Mouse (Mus musculus) forebrain, embryonic 15.5 days (tissue): ENCODE results near the gene 1700016C15Rik. TPM values are rescaled to one million over a fixed set of nuclear protein-coding genes. Genes with fewer than 3 reads are reported as not detected.
A peak's percentile ranks its signal among the peaks of the same experiment; 100 is the strongest.

Experiments used
- ATAC-seq: fragments of 200-750 bp; cut with Nextera tagmentation; replicated peaks from 2 replicates; pipeline ENCODE4 v1.8.0; 2017; ENCODE audit warnings: mild to moderate bottlenecking, moderate TSS enrichment, moderate library complexity
- H3K27ac ChIP-seq: fragments of 300-500 bp; sonication (generic); replicated peaks from 2 replicates; pipeline ENCODE4 v1.5.1; 2015; ENCODE audit warnings: mild to moderate bottlenecking, inconsistent platforms
- H3K27me3 ChIP-seq: fragments of 300-500 bp; sonication (generic); 2 replicates; pipeline ENCODE4 v1.6.1; 2015; ENCODE audit warnings: inconsistent platforms
- H3K36me3 ChIP-seq: fragments of 300-500 bp; sonication (generic); 2 replicates; pipeline ENCODE4 v1.6.1; 2015; ENCODE audit warnings: mild to moderate bottlenecking, inconsistent platforms
- H3K4me1 ChIP-seq: fragments of 300-500 bp; sonication (generic); 2 replicates; pipeline ENCODE4 v1.6.1; 2015; ENCODE audit warnings: inconsistent platforms
- H3K4me2 ChIP-seq: fragments of 300-500 bp; sonication (generic); replicated peaks from 2 replicates; pipeline ENCODE4 v1.6.1; 2015; ENCODE audit warnings: mild to moderate bottlenecking, inconsistent platforms
- H3K4me3 ChIP-seq: fragments of 300-500 bp; sonication (generic); 2 replicates; pipeline ENCODE4 v1.5.1; 2015; ENCODE audit warnings: mild to moderate bottlenecking, inconsistent platforms
- H3K9ac ChIP-seq: fragments of 300-500 bp; sonication (generic); replicated peaks from 2 replicates; pipeline ENCODE4 v1.6.1; 2015; ENCODE audit warnings: mild to moderate bottlenecking, inconsistent platforms
- H3K9me3 ChIP-seq: fragments of 300-500 bp; sonication (generic); 2 replicates; pipeline ENCODE4 v1.6.1; 2016; ENCODE audit warnings: inconsistent platforms
- WGBS: fragments of 180-500 bp; shearing (Covaris S2); methylation state at CpG from one replicate; pipeline ENCODE4 v1.1.7; 2015; ENCODE audit warnings: mixed read lengths; 5-methylcytosine and 5-hydroxymethylcytosine counted together
- polyA plus RNA-seq: library from polyadenylated mRNA; unstranded; fragments of >200 nt; fragmentation: Nextera tagmentation; extraction: Ambion mirVana; gene quantifications from 2 replicates; pipeline ENCODE4 v1.2.1, GENCODE M21; 2015

The 1700016C15Rik gene
- polyA plus RNA-seq, 1 experiment from 2014 or later = not detected

DNA sequence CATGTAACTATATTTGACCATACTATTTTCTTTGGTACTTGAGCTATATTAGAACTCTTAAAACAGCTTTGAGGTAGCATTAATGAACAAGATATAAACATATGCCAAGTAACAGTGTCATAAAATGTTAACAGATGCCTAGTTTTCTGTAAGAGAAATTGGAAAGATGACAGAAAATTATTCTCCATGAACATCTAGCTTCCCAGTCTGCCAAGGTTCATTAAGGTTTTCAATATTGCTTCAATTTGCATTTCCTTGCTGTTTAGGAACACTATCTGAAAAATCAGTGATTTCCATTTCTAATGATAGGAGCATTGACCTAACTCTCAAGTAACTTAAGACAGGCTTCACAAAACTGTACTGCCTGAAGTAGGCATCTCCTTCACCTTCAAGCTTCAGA lies 39.3 kb downstream of the 1700016C15Rik start:
- ATAC-seq = no peak
- Histone ChIP-seq H3K27ac (peak overlapping the region; percentile 8; the same call in 1 of the 2 replicates), H3K4me2 (no peak overlapping the region), H3K4me3 (no peak overlapping the region), H3K9ac (no peak overlapping the region), H3K4me1 (no peaks in the 10 kb centered on the region), H3K9me3 (no peaks in the 10 kb centered on the region), H3K27me3 (no peaks in the 10 kb centered on the region), H3K36me3 (peaks cover 32% of the 10 kb centered on the region)

DNA sequence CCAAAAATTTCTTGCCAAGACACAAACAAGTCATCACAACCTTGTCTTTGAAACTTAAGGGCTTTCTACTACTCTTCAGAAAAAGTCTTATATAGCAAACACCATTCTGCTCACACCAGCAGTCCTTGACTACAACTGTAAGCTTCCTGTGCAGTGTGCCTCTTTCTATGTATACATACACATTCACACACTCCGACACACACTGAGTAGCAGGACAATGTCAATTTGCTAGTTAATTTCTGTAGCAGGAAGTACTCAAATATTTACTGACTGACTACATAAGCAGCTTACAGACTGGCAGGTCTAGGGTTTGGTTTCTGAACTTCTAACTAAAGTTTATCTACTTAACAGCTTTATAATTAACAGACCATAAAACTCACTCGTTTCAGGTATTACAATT lies 47.8 kb downstream of the 1700016C15Rik start:
- no peak for ATAC-seq
- Histone ChIP-seq H3K4me1 (no peaks in the 10 kb centered on the region), H3K9ac (no peak overlapping the region), H3K27ac (no peak overlapping the region), H3K36me3 (peaks cover 31% of the 10 kb centered on the region), H3K4me3 (no peak overlapping the region), H3K27me3 (no peaks in the 10 kb centered on the region), H3K4me2 (no peak overlapping the region), H3K9me3 (no peaks in the 10 kb centered on the region)
- 96% methylated on average over 2 of the region's 2 CpGs for WGBS

DNA sequence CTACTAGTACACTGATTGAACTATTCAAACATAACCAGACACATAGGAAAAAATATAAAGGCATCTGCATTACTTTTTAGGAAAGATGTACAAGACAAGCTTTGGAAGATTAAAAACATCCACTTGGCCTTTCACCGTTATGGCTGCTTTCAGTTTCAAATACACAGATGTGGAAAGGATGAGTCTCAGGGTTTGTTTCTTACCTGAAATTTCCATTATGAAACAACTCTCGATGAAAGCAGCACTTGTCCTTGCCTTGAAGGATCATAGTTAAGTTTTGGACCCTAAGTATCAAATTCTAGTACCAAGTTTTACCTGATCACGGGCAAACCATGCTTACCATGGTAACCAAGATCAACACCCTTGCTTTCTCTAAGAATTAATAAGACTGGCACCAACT lies 63.2 kb downstream of the 1700016C15Rik start:
- Histone ChIP-seq H3K9me3 (no peaks in the 10 kb centered on the region), H3K4me1 (peaks cover 17% of the 10 kb centered on the region), H3K36me3 (no peaks in the 10 kb centered on the region), H3K27me3 (no peaks in the 10 kb centered on the region), H3K4me2 (no peak overlapping the region), H3K9ac (no peak overlapping the region), H3K27ac (no peak overlapping the region), H3K4me3 (no peak overlapping the region)
- ATAC-seq = no peak
- WGBS = 91% methylated on average over 3 of the region's 3 CpGs

DNA sequence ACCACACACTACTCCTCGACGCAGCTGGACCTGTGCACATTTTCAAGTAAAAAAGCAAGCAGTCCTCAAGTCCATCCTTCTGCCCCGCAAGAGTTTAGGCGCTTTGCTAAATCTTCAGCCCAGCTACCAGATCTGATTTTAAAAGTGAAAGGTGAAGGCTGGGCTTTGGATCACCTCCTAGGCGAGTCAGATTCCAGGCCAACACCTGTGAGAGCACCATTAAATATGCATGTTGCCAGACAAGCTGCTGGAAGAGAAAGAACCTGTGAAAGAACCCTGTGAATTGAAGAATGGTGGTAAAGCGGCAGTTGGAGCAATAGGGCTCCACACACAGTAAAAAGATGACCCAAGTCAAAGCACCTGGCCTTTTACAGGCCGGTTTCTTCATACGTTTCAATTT lies 65.3 kb downstream of the 1700016C15Rik start:
- Histone ChIP-seq H3K9me3 (no peaks in the 10 kb centered on the region), H3K9ac (peak overlapping the region; percentile 74), H3K27ac (no peak overlapping the region), H3K4me2 (peak overlapping the region; percentile 59), H3K4me1 (peaks cover 17% of the 10 kb centered on the region), H3K4me3 (peak overlapping the region; percentile 83), H3K36me3 (no peaks in the 10 kb centered on the region), H3K27me3 (no peaks in the 10 kb centered on the region)
- no peak for ATAC-seq
- 9% methylated on average over 8 of the region's 8 CpGs for WGBS

DNA sequence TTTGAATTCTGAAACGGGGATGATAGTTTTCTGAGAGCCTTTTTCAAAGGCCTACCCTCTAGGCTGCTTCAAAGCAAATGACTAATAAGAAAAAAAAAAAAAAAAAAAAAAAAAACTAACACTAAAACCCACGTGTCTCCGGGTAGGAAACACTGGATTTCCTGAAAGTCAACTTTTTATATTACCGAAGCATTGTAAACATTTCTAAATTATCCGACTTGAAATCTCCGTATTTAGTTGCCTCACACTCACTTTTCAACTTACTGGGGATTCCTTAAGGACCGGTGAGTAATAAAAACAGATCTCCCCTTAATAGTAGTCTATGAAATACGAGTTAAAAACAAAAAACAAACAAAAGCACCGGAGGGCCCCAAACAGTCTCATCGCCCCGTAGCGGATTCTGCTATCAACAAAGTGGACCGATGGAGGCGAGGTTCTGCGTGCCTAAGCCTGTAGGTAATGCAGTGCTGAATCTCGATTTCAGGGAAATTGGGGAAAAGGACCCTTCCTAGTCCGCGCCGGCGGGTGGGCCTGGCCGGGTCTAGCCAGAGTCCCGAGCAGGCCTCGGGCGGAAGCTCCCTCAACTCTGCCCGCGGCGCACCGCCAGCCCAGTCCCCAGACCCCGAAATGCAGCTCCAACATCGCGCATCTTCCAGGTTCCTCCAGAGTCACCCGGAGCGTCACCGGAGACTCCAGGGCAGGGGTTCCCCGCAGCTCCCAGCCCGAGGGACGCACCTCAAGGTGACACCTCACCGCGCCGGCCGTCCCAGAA lies 66.0 kb downstream of the 1700016C15Rik start:
- Histone ChIP-seq H3K9ac (peak overlapping the region; percentile 74), H3K36me3 (no peaks in the 10 kb centered on the region), H3K4me2 (peak overlapping the region; percentile 59), H3K4me1 (peaks cover 17% of the 10 kb centered on the region), H3K4me3 (peak overlapping the region; percentile 83), H3K9me3 (no peaks in the 10 kb centered on the region), H3K27me3 (no peaks in the 10 kb centered on the region), H3K27ac (peak overlapping the region; percentile 88)
- peak; percentile 52 for ATAC-seq
- WGBS = under 1% methylated on average over 41 of the region's 41 CpGs

DNA sequence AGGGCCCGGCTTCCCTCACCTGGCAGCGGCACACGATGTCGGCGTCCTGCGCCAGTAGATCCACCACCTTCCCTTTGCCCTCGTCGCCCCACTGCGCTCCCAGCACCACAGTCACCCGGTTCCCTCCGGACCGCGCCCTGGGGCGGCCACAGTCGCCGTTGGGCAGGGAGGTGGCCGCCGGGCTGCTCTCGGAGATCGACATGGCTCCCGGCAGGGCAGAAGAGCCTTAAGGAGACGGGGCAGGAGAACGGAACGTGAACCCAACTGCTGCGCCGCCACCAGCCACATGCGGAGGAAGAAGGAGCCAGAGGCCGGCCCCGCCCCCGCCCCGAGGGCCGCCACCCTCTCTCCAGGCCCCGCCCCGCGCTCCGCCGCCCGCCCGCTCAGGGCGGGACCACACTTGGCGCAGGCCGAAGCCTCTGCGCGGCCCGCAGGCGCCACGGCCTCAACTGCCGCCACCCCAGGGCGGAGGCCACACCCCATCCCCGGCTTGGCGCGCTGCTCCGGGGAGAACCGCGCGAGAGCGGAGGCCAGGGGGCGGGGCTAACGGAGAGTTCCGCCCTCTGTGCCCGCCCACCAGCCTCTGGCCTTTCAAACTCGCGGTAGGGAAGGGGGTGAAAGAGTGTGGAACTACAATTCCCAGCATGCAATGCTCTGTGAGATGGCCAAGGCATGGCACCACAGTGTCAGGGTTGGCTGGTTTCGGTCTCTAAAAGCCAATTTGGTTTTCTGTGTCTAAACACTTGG lies 66.8 kb downstream of the 1700016C15Rik start, which contains the start of gene Adss:
Gene Adss (minus strand): TSS at position 319 of the 747 bp plus-strand sequence.
- Histone ChIP-seq H3K9me3 (no peaks in the 10 kb centered on the region), H3K9ac (peak within 1 kb of the TSS; percentile 74), H3K27ac (peak within 1 kb of the TSS; percentile 88), H3K4me1 (peaks cover 17% of the 10 kb centered on the region), H3K4me3 (peak within 1 kb of the TSS; percentile 83), H3K4me2 (peak within 1 kb of the TSS; percentile 59), H3K27me3 (no peaks in the 10 kb centered on the region), H3K36me3 (no peaks in the 10 kb centered on the region)
- ATAC-seq = peak; percentile 98
- under 1% methylated on average over 59 of the region's 64 CpGs for WGBS

DNA sequence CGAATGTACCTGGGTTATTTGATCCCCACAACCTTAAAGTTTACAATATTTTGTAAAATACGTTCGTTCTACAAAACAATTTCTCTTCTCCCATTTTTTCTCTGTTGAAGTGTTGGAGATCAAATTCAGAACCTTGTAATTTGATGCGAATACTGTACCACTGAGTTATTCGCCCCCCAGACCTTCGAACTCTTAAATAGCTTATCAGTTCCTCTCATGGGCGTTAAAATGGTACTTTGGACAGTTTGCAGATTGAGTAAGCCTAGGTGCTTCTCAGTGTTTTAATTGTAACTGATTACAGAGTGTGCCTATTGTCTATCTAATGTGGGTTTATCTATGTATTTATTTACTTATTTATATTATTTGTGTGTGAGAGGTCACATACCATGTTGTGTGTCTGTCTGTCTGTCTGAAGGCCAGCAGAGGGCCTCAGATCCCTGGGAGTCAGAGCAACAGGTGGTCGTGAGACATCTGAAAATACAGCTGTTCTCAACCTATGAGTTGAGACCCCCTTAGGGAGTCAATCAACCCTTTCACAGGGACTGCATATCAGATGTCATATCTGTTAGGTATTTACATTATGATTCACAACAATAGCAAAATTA lies 67.6 kb downstream of the 1700016C15Rik start:
- WGBS = 78% methylated on average over 8 of the region's 8 CpGs
- Histone ChIP-seq H3K27ac (no peak overlapping the region), H3K4me2 (no peak overlapping the region), H3K4me3 (no peak overlapping the region), H3K9me3 (no peaks in the 10 kb centered on the region), H3K27me3 (no peaks in the 10 kb centered on the region), H3K36me3 (no peaks in the 10 kb centered on the region), H3K4me1 (peaks cover 17% of the 10 kb centered on the region), H3K9ac (no peak overlapping the region)
- no peak for ATAC-seq

Other genes starting within 250 kb of the 1700016C15Rik start
- gene Adss, start 66.7 kb downstream of the 1700016C15Rik start, polyA plus RNA-seq = 50.5 and 54.4 TPM in 2 replicates